Mouse (Mus musculus) adrenal gland, adult 2 months (tissue): ENCODE data around the gene Gm43738. TPM values are rescaled to one million over a fixed set of nuclear protein-coding genes. Genes with fewer than 3 reads are reported as not detected.
"Not testable (repeated sequence)": the region's sequence is repeated elsewhere in the genome, so short reads cannot be mapped to it uniquely, and the experiment has no call there.

ENCODE experiments used
- DNase-seq: peaks from one replicate; pipeline ENCODE4 v3.0.0; 2021
- polyA plus RNA-seq: library from polyadenylated mRNA; depleted of rRNA; stranded (reverse); fragments of >200 nt; gene quantifications from 2 replicates; pipeline ENCODE4 v1.2.3, GENCODE M21; 2012
- total RNA-seq, 2 experiments: library from RNA; stranded (reverse); gene quantifications; 2 replicates each; pipeline ENCODE4 v1.2.3; 2021

Gm43738 gene
- total and polyA plus RNA-seq, 3 experiments: not detected

GRCm38 (mm10) chr3:89102495-89103290 lies 1.8 kb upstream of the Gm43738 start:
- DNase-seq: no peak

DNA sequence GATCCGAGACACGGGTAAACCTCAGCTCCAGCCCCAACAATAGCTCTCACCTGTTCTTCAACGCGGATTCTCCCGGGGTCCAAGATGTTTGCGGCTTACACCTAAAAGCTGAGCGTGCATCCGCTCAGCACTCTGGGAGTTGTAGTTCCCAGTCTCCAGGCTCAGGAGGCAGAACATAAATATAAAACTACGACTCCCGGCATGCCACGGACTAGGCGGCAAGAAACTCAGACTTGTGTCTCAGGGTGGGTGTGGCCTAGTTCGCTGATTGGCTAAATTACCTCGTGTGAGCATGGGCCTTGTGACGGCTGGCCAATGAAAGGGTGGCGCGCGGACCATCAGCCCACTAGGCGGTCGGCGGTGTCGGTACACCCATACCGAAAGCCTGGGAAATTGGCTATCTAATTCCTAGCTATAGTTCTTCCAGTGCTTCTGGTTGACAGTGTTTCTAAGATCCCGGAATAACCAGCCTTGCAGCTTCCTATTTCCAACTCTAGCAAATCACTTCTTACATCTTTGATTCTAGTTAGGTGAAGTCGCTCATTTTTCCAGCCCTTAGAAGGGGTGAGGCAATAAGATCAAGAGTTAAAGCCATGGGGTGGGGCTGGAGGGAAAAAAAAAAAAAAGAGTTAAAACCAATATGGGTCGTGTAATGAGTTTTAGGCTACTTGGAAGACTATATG lies 1.1 kb upstream of the Gm43738 start, which contains the start of gene Fdps:
Fdps (minus strand) TSS at position 148 of the 683 bp plus-strand sequence.
- DNase-seq: peak; percentile 97

DNA sequence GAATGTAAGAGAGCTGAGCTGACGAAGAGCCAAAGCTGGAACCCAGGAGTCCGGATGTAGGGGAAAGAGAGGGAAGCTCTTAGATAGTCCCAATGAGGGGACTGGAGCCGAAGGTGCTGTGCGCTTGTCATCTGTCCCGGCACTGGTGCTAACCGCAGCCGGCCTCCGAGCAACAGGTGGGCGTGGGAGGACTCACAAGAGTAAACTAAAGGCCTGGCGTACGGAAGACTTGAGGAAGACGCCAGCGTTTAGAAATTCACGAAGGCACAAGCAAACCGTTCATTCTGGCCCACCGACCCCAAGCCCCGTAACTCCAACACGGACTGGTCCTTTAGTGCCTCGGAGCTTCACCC lies 536 bp upstream of the Gm43738 start:
- no peak for DNase-seq

DNA sequence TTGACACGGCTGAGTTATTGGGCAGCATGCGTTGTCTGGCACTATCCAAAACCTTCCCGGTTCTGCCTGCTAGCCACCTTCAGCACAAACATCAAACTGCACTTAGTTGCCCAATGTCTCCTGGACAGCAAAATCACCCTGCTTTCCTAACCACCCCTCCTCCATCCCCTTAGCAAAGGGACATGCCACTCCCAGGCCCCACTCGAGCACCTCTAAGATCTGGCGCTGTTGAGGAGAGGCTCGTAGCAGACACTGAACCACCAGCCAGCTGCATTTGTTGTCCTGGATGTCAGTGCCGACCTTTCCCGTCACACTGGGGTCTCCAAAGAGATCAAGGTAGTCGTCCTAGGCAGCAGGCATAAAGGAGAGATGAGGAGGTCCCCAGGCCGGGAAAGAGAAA lies 6.9 kb downstream of the Gm43738 start:
- peak; percentile 16 for DNase-seq

GRCm38 (mm10) chr3:89093175-89093574 lies 7.7 kb downstream of the Gm43738 start, which contains the start of gene Rusc1:
Gene Rusc1 (minus strand): TSS chr3:89093311.
- peak; percentile 93 for DNase-seq

GRCm38 (mm10) chr3:89092509-89093090 lies 8.3 kb downstream of the Gm43738 start:
- no peak for DNase-seq

DNA sequence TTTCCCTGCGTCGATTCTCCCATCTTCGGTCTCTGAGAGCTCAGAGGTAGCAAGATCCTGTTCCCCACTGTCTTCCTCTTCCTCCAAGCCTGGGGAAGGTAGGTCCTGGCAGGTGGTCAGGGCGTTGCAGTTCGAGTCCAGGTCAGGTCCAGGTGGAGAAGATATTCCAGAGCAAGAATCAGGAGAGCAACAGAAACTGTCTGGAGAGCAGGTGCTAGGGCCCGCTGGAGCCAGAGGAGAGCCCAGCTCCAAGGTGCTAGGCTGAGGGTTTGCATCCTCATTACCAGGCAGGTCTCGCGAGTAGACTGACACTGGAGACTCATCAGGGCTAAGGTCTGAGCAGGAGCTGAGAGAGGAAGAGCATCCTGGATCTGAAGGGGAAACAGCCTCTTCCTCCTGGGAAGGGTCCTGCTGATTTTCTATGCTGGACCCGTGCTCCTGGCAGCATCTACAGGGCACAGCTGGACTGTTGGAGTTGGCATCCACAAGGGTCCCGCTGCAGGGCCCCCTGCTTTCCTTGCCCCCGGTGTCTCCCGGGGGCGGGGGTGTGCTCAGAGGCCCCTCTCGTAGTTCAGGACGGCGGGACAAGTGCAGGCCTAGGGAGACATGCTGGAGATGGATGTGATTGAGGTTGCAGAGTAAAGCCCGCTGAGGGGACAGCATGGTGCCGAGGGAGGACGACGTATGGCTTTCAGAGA lies 8.9 kb downstream of the Gm43738 start:
- DNase-seq: peak; percentile 14

DNA sequence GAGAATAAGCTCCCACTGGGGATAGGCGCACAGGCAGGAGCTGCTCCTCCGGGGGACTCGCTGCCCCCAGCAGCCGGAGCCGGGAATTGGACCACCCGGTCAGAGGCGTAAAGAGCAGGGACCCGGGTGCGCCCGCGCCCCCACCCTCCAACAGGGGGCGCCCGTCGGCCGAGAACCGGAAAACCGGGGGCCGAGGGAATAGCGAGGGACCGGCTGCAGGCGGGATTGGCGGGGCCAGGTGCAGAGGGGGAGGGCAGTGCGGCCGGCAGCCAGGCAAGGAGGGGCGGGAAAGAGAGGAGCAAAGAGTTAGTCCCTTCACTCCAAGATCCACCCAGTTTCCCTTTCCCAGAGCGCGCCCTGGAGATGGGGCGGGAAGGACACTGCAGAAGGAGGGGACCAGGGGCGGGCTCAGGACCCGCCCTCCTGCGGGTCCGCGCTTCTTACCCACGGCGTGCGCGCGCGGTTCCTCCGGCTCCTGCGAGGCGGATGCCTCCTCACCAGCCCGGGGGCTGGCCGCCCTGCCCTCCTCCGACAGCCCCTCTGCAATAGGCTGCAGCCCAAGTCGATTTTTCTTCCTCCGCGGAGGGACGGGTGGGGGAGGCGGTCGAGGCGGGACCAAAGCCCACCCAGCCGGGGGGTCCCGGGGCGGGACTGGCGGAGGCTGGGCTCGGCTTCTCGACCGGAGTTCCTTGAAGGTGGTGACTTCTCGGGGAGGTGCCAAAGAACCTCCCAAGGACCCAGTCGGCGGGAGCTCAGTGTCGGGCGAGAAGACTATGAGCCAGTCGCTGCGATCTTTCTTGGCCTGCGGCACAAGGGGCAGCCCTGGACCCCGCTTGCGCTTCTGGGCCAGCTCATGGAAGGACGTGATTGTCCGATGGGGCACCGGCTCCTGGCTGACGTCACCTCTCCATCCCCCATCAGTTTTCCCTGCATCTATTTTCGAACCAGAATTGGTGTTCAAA lies 9.9 kb downstream of the Gm43738 start:
- peak; percentile 91 for DNase-seq

DNA sequence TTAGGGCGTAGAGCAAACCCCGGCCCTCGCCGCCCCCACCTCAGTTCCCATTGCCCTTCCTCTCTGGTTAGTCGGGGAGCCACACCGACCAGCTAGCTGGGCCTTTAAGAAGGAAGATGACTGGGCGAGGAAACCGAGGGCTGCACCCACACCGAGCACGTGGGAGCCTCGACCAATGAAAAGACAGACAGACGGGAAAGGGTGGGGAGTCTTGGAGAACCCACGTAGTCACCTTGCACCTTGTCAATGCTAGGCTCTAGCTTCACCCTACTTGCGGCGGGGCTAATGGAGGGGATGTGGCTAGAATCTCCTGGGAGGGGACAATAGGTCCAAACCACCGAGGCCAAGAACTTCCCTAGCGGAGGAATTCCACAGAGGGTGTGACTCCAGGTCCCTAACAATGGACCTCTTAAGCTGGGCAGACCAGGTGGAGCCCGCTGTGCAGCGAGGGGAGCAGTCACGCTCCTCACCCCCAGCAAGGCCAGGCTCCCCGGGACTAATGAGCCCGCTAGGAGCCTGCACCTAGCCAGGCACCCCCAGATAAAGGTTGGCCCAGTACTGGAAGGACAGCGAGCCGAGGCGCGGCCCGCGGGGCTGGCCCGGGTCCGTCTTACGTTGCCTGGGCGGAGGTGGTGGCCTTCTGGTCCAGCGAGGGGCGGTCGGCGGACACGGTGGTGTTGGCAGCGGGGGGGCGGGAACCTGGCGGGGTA lies 10.9 kb downstream of the Gm43738 start:
- peak; percentile 94 for DNase-seq

DNA sequence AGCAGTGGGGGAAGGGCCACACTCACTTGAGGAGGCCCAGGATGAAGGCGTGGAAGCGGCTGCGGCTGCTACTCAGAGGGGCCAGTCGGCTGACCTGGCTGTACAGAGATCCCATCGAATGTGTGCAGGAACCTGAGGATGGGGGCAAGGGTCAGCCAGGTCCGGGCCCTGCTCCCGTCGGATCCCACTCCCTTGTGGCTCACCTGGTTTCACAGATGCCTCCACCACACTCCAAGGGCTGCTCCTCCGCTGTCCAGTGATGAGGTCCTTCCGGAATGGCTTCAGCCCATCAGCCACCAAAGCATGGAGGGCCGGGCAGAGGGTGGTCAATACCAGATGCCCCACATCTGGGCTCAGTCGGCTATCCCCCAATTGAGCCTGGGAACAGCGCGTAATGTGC lies 11.9 kb downstream of the Gm43738 start:
- peak; percentile 17 for DNase-seq

DNA sequence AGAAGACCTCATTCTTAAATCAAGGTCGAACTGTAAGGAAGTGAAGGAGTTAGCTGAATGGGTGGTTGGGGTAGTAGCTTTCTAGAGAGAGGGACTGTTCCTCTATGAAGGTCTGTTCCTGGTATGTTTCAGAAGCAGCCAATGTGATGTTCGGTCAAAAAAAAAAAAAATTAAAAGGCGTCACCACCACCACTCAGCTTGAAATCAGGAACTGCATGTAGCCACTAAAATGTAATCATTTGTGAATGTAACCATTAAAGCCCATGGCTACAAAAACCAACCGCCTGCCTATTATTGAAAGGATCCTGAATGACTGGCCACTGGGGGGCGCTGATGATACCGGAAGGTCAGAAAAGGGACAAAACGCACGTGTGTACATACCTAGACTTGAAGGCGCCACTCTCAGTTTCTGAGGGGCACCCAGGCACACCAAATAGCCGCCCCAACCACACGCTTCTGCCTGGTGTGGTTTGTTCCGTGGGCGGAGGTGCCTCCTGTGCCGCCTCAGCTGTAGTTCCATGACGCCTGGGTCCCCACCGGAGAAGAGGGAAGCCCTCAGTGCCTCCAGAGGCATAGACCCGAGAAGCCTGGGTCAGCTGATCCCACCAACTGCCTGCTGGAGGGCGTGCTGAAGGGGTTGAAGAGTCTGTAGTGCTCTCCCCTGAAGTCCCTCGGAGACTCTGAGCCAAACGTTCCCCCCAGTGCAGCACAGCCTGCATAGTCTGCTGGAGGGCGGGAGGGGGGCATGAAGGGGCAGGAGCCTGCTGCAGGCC lies 13.4 kb downstream of the Gm43738 start:
- peak; percentile 72 for DNase-seq

DNA sequence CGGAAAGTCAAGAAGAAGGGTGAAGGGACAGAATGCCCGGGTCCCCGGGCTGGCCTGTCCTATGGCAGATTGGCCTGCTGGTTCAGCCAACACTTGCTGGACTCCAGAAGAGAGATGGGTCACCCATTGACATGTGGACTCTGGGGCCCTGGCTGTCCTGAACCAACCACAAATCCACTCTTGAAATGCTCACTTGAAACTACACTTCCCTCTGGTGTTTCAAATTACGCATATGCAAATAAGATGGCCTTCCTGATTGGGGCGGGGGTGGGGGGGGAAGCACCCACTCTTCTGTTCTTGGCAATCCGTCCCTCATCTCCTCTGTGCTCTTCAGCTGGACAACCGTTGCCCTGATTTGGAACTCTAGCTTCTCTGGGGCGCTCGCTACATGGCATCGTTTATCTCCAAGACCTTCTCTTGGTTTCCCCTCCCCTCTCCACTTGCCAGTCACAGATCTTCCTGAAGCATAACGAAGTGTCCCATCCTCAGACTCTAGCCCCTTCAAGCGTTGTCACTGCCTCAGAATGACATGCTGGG lies 16.2 kb downstream of the Gm43738 start:
- no peak for DNase-seq

- no peak for DNase-seq
Measured at GRCm38 (mm10) chr3:89084133-89084532, 16.8 kb downstream of the Gm43738 start.

DNA sequence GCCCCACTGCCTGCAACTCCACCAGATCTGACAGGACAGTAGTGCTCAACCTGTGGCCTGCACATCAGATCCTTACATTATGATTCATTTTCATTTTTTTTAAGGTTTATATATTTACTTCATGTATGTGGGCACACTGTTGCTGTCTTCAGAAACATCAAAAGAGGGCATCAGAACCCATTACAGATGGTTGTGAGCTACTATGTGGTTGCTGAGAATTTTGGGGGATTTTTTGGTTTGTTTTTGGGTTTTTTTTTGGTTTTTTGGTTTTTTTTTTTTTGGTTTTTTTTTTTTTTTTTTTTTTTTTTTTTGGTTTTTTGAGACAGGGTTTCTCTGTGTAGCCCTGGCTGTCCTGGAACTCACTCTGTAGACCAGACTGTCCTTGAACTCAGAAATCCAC lies 18.6 kb downstream of the Gm43738 start:
- not testable (repeated sequence) for DNase-seq

DNA sequence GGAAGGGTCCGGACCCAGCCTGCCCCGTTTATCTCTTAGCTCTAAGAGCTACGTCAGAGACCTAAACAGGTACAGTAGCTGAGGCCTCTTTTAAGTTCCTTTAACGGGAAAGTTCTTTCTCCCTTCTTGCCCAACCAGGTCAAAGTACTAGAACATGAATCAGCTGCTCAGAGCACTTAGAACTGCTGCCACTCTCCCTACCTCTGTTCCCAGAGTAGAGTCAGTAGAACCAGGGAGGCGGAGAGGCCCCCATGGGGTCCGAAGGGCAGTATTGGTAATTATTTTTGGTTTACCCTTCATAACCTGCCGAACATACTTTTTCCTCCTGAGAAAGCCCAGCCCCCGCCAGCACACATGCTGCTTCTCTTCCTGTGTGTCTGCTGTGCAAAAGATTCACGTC lies 23.5 kb downstream of the Gm43738 start:
- no peak for DNase-seq

GRCm38 (mm10) chr3:89067265-89067664 lies 33.6 kb downstream of the Gm43738 start:
- no peak for DNase-seq

DNA sequence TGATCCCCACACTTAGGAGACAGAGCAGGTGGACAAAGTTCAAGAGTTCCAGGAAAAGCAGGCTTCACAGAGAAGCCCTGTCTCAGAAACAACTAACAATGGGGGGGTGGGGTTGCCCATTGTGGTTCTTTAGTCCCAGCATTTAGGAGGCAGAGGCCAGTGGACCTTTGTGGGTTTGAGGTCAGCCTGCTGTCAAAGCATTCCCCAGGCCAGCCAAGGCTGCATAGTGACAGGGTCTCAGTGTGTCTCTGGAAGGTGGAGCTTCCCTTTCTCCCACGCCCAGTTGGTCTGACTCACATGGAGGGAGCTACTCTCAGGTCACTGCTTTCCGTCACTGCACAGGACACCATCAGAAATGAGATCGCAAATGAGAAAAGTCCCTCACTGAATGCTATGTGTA lies 39.2 kb downstream of the Gm43738 start:
- peak; percentile 10 for DNase-seq

DNA sequence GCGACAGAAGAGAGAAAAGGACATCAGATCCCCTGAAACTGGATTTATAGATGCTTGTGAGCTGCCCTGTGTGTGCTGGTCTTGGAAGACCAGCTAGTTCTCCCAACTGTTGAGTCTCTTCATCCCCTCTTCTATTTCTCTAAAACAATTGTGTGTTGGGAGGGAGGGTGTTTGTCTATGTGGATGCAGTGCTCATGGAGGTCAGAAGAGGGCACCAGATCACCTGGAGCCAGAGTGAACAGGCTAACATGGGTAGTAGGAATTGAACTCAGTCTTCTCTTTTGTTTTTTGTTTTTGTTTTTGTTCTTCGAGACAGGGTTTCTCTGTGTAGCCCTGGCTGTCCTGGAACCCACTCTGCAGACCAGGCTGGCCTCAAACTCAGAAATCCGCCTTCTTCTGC lies 42.1 kb downstream of the Gm43738 start:
- peak; percentile 10 for DNase-seq

- no peak for DNase-seq
Measured at GRCm38 (mm10) chr3:89058361-89058760, 42.5 kb downstream of the Gm43738 start.
